Mouse (Mus musculus) kidney, adult 2 months (tissue): ENCODE data around the gene Rtbdn. TPM values are rescaled to one million over a fixed set of nuclear protein-coding genes. Genes with fewer than 3 reads are reported as not detected.

ENCODE experiments used
- DNase-seq: peaks from one replicate; pipeline ENCODE4 v3.0.0; 2021
- H3K27ac ChIP-seq: fragments of 200-500 bp; 2 replicates; pipeline ENCODE4 v1.5.1; 2012; ENCODE audit warnings: low read depth, low read length, control low read depth, inconsistent platforms; ENCODE audit not compliant: insufficient read depth
- H3K27me3 ChIP-seq: fragments of 200-500 bp; replicated peaks from 2 replicates; pipeline ENCODE4 v1.6.1; 2012; ENCODE audit warnings: mild to moderate bottlenecking, moderate library complexity, low read length, inconsistent platforms; ENCODE audit not compliant: control insufficient read depth, insufficient read depth
- H3K36me3 ChIP-seq: fragments of 200-500 bp; 2 replicates; pipeline ENCODE4 v1.6.1; 2012; ENCODE audit warnings: mild to moderate bottlenecking, moderate library complexity, low read length, inconsistent platforms; ENCODE audit not compliant: control insufficient read depth, insufficient read depth
- H3K4me1 ChIP-seq: fragments of 200-500 bp; 2 replicates; pipeline ENCODE4 v1.6.1; 2011; ENCODE audit warnings: low read length; ENCODE audit not compliant: control insufficient read depth, insufficient read depth
- H3K4me3 ChIP-seq: fragments of 200-500 bp; 2 replicates; pipeline ENCODE4 v1.5.1; 2011; ENCODE audit warnings: mild to moderate bottlenecking, low read depth, low read length, control low read depth; ENCODE audit not compliant: insufficient read depth
- CTCF ChIP-seq: fragments of 200-500 bp; conservative IDR thresholded peaks from 2 replicates; pipeline ENCODE4 v1.5.1; 2011; ENCODE audit warnings: low read depth, mild to moderate bottlenecking, control low read depth, low read length, moderate library complexity, mixed read lengths; ENCODE audit not compliant: insufficient read depth, insufficient read length
- POLR2A ChIP-seq: fragments of 200-500 bp; IDR thresholded peaks from one replicate; pipeline ENCODE4 v1.6.1; 2011; ENCODE audit warnings: low read depth, low read length, control low read depth
- WGBS: fragments of 180-500 bp; shearing (Covaris S2); methylation state at CpG from one replicate; pipeline ENCODE4 v1.1.7; 2018; 5-methylcytosine and 5-hydroxymethylcytosine counted together
- polyA plus RNA-seq: library from polyadenylated mRNA; depleted of rRNA; stranded (reverse); fragments of >200 nt; gene quantifications from 2 replicates; pipeline ENCODE4 v1.2.3, GENCODE M21; 2012

Gene Rtbdn
- polyA plus RNA-seq, 1 experiment, result not detected

GRCm38 (mm10) chr8:84963952-84964351 is 17.2 kb downstream of the Rtbdn start:
- Histone ChIP-seq H3K36me3 (no peaks in the 10 kb centered on the region), H3K4me3 (no peak overlapping the region), H3K27me3 (no peaks in the 10 kb centered on the region), H3K4me1 (peaks cover 10% of the 10 kb centered on the region), H3K27ac (no peak overlapping the region)
- 81% methylated on average over 4 of the region's 4 CpGs for WGBS
- no peak for TF ChIP-seq CTCF
- no peak for DNase-seq

- peaks cover 17% of the 10 kb centered on the region for H3K4me1 ChIP-seq
- no peaks in the 10 kb centered on the region for H3K27me3 ChIP-seq
- TF ChIP-seq POLR2A (peak; percentile 4), CTCF (no peak)
- no peak overlapping the region for H3K27ac ChIP-seq
- peak; percentile 99 for DNase-seq
- peak overlapping the region; percentile 74 for H3K4me3 ChIP-seq
- H3K36me3 ChIP-seq, result no peaks in the 10 kb centered on the region
- WGBS, result under 1% methylated on average over 41 of the region's 41 CpGs
Measured at GRCm38 (mm10) chr8:84965731-84966291, 19.0 kb downstream of the Rtbdn start.

GRCm38 (mm10) chr8:84966603-84967002 is 19.8 kb downstream of the Rtbdn start:
- Histone ChIP-seq H3K4me3 (no peak overlapping the region), H3K4me1 (peaks cover 18% of the 10 kb centered on the region), H3K27ac (no peak overlapping the region; the same call in 1 of the 2 replicates), H3K36me3 (no peaks in the 10 kb centered on the region), H3K27me3 (no peaks in the 10 kb centered on the region)
- 34% methylated on average over 3 of the region's 3 CpGs for WGBS
- DNase-seq, result no peak
- TF ChIP-seq POLR2A (no peak), CTCF (no peak)

- DNase-seq, result no peak
- H3K4me1 ChIP-seq, result peaks cover 18% of the 10 kb centered on the region
- no peak for TF ChIP-seq CTCF
- TF ChIP-seq POLR2A, result no peak
- 91% methylated on average over 13 of the region's 13 CpGs for WGBS
- no peaks in the 10 kb centered on the region for H3K27me3 ChIP-seq
- H3K36me3 ChIP-seq, result no peaks in the 10 kb centered on the region
- no peak overlapping the region for H3K27ac ChIP-seq
- no peak overlapping the region for H3K4me3 ChIP-seq
Measured at GRCm38 (mm10) chr8:84967532-84968304, 20.9 kb downstream of the Rtbdn start.

- 8% methylated on average over 2 of the region's 2 CpGs for WGBS
- H3K27me3 ChIP-seq, result no peaks in the 10 kb centered on the region
- peaks cover 18% of the 10 kb centered on the region for H3K4me1 ChIP-seq
- peak overlapping the region; percentile 88; the same call in 1 of the 2 replicates for H3K4me3 ChIP-seq
- H3K27ac ChIP-seq, result peak overlapping the region; percentile 55
- TF ChIP-seq CTCF (no peak), POLR2A (no peak)
- DNase-seq, result peak; percentile 67
- H3K36me3 ChIP-seq, result no peaks in the 10 kb centered on the region
Measured at GRCm38 (mm10) chr8:84968650-84969049, 21.9 kb downstream of the Rtbdn start.

GRCm38 (mm10) chr8:84969241-84970134 is 22.7 kb downstream of the Rtbdn start, which contains the start of the genes Gm49661, Prdx2 and Rnaseh2a:
TSS of gene Gm49661 (minus strand) at chr8:84969433.
TSS of gene Prdx2 (plus strand) at chr8:84969587.
TSS of gene Rnaseh2a (minus strand) at chr8:84969767.
- Histone ChIP-seq H3K36me3 (no peaks in the 10 kb centered on the region), H3K27me3 (no peaks in the 10 kb centered on the region), H3K27ac (peak within 1 kb of the TSS; percentile 82), H3K4me3 (peak within 1 kb of the TSS; percentile 88), H3K4me1 (peaks cover 20% of the 10 kb centered on the region)
- peak; percentile 87 for DNase-seq
- WGBS, result under 1% methylated on average over 56 of the region's 56 CpGs
- peak; percentile 60 for TF ChIP-seq POLR2A
- no peak for TF ChIP-seq CTCF
